Mouse (Mus musculus) embryonic facial prominence, embryonic 12.5 days (tissue): ENCODE measurements around the gene Gmds. TPM values are rescaled to one million over a fixed set of nuclear protein-coding genes. Genes with fewer than 3 reads are reported as not detected.

Experiments
- ATAC-seq: fragments of 200-750 bp; cut with Nextera tagmentation; 2 replicates; pipeline ENCODE4 v1.8.0; 2017; ENCODE audit not compliant: insufficient number of reproducible peaks, insufficient read depth, low FRiP score, low TSS enrichment
- H3K27ac ChIP-seq: fragments of 300-500 bp; sonication (generic); 2 replicates; pipeline ENCODE4 v1.5.1; 2016; ENCODE audit warnings: mild to moderate bottlenecking
- H3K27me3 ChIP-seq: fragments of 300-500 bp; sonication (generic); 2 replicates; pipeline ENCODE4 v1.6.1; 2016; ENCODE audit warnings: mild to moderate bottlenecking, moderate library complexity
- H3K36me3 ChIP-seq: fragments of 300-500 bp; sonication (generic); 2 replicates; pipeline ENCODE4 v1.6.1; 2016; ENCODE audit warnings: mild to moderate bottlenecking
- H3K4me1 ChIP-seq: fragments of 300-500 bp; sonication (generic); 2 replicates; pipeline ENCODE4 v1.6.1; 2016
- H3K4me2 ChIP-seq: fragments of 300-500 bp; sonication (generic); replicated peaks from 2 replicates; pipeline ENCODE4 v1.6.1; 2016; ENCODE audit warnings: mild to moderate bottlenecking, moderate library complexity
- H3K4me3 ChIP-seq: fragments of 300-500 bp; sonication (generic); 2 replicates; pipeline ENCODE4 v1.5.1; 2016; ENCODE audit warnings: mild to moderate bottlenecking
- H3K9ac ChIP-seq: fragments of 300-500 bp; sonication (generic); 2 replicates; pipeline ENCODE4 v1.6.1; 2016; ENCODE audit warnings: mild to moderate bottlenecking, moderate library complexity
- H3K9me3 ChIP-seq: fragments of 300-500 bp; sonication (generic); 2 replicates; pipeline ENCODE4 v1.6.1; 2016; ENCODE audit warnings: mild to moderate bottlenecking, moderate library complexity
- WGBS: fragments of 180-500 bp; shearing (Covaris S2); methylation state at CpG from one replicate; pipeline ENCODE4 v1.1.7; 2016; 5-methylcytosine and 5-hydroxymethylcytosine counted together
- polyA plus RNA-seq: library from polyadenylated mRNA; unstranded; fragments of >200 nt; fragmentation: Nextera tagmentation; extraction: Ambion mirVana; gene quantifications from 2 replicates; pipeline ENCODE4 v1.2.1, GENCODE M21; 2016

Gene Gmds
- polyA plus RNA-seq, 1 experiment from 2014 or later, result 47.4 TPM

DNA sequence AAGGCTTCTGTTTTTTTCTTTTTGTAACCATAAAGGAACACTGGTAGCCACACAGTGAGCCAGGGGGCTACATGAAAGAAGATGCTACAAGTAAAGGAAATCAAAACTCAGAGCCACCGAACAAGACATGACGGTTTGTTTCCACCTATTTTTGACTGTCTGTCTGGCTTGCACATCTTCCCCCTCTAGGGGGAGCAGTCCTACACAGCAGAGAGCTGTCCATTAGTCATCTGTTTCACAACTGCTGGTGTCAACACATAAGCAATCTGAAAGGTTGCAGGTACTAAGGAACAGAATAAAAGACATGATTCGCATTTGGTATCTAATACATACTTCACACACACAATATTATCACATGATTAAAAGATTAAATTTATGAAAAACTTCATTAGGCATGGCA is 25.9 kb downstream of the Gmds start:
- Histone ChIP-seq H3K4me3 (no peak overlapping the region), H3K4me2 (no peak overlapping the region), H3K4me1 (peaks cover 3% of the 10 kb centered on the region; the same call in 1 of the 2 replicates), H3K27ac (no peak overlapping the region), H3K9ac (no peak overlapping the region), H3K9me3 (no peaks in the 10 kb centered on the region), H3K36me3 (no peaks in the 10 kb centered on the region), H3K27me3 (no peaks in the 10 kb centered on the region)
- ATAC-seq, result no peak
- 73% methylated on average over 3 of the region's 3 CpGs for WGBS

DNA sequence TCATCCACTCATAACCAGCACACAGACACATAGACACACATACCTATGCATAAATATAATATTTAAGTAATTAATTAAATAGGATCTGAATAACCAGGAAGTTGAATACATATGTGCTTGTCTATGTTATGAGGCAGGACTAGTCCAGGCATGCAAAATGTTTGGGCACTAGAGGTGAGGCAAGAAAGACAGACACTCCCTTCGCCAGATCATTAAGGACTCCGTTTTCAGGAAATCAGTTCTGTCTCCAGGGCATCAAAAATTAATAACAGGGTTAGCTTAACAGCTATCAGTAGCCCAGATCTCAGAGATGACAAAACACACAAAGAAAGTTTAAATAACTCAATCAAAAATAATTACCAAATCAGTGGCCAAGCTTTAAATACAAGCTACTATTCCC is 27.1 kb downstream of the Gmds start:
- H3K4me3 ChIP-seq, result no peak overlapping the region
- H3K36me3 ChIP-seq, result no peaks in the 10 kb centered on the region
- no peaks in the 10 kb centered on the region for H3K27me3 ChIP-seq
- peaks cover 3% of the 10 kb centered on the region; the same call in 1 of the 2 replicates for H3K4me1 ChIP-seq
- ATAC-seq, result no peak
- H3K27ac ChIP-seq, result no peak overlapping the region
- H3K4me2 ChIP-seq, result no peak overlapping the region
- no peaks in the 10 kb centered on the region for H3K9me3 ChIP-seq
- H3K9ac ChIP-seq, result no peak overlapping the region
- WGBS, result 79% methylated on average over 2 of the region's 2 CpGs

DNA sequence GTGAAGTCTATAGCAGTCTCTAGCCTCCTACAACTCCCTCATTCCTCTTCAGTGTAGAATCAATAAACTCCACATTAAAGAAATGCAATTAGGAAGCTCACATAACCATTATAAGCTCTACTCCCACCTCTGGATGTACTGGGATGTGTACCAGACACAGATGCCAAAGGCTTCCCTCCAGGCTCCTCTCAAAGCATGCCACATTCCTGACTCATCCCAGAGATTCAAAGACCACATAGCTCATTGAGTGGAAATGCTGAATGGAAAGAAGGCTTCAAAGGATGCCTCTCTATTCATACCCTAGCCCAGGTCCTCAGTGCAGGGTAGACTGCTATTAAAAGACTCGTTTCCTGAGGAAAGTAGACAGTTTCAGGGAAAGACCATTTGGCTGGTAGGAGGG is 40.1 kb downstream of the Gmds start:
- Histone ChIP-seq H3K4me3 (no peak overlapping the region), H3K9ac (no peak overlapping the region), H3K36me3 (no peaks in the 10 kb centered on the region), H3K27me3 (no peaks in the 10 kb centered on the region), H3K27ac (no peak overlapping the region), H3K4me1 (0 out of 2 replicates have a peak, but pooled peaks cover 4% of the 10 kb centered on the region), H3K4me2 (no peak overlapping the region), H3K9me3 (no peaks in the 10 kb centered on the region)
- WGBS, result 24% methylated on average over 1 of the region's 1 CpGs
- no peak for ATAC-seq

DNA sequence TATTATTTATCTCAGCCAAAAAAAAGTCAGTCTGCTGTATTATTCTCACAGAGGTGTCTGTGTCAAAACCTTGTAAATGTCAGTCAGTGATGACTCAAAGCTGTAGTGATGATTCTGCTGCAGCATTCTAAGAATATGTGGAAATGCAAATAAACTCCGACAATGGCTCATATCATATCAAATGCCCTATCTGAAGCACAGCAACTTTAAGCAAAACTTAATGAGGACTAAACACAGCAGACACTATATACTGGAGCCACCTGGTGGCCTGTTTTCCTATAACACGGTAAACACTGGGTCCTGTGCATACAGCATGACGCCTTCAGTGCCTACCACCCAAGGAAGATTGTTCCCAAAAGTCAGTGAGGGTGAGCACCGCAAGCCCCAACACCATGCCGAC is 41.1 kb downstream of the Gmds start:
- no peak overlapping the region for H3K9ac ChIP-seq
- no peak overlapping the region for H3K4me2 ChIP-seq
- no peak for ATAC-seq
- no peaks in the 10 kb centered on the region for H3K36me3 ChIP-seq
- no peak overlapping the region for H3K4me3 ChIP-seq
- no peaks in the 10 kb centered on the region for H3K27me3 ChIP-seq
- H3K9me3 ChIP-seq, result no peaks in the 10 kb centered on the region
- 0 out of 2 replicates have a peak, but pooled peaks cover 4% of the 10 kb centered on the region for H3K4me1 ChIP-seq
- WGBS, result 46% methylated on average over 5 of the region's 5 CpGs
- H3K27ac ChIP-seq, result no peak overlapping the region

DNA sequence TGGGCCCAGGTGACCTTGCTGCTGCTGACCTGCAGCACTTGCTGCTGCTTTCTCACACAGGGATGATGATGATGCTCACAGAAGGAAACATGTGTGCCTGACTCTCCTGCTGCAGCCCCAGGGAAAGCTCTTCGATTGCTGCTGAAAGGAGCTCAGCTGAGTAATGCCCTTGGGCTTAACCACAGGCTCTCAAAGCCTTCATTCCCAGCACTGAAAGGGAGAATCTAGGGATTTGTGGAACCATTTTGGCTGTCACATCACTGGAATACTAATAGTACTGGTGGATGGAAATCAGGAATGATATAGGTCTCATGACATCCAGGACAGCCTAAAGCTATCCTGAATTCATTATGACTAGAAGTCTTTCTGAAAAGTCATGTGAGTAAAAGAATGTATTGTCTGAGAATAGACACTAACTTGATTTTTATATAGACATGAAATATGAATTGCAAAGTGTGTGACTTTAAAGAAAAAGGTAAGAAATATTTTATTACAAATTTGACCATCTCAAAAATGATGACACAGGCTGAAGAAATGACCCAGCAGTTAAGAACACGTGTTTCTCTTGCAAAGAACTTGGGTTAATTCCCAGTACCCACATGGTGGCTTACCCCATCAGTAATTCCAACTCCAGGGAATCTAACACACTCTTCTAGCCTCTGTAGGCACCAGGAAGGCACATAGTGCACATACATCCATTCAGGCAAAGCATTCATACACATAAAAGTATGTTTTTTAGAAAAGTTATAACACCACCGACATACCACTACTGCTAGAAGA is 43.9 kb downstream of the Gmds start:
- 54% methylated on average over 3 of the region's 3 CpGs for WGBS
- no peak overlapping the region for H3K4me3 ChIP-seq
- H3K36me3 ChIP-seq, result no peaks in the 10 kb centered on the region
- no peak overlapping the region for H3K4me2 ChIP-seq
- no peaks in the 10 kb centered on the region for H3K9me3 ChIP-seq
- ATAC-seq, result no peak
- H3K27ac ChIP-seq, result no peak overlapping the region
- H3K27me3 ChIP-seq, result no peaks in the 10 kb centered on the region
- H3K9ac ChIP-seq, result no peak overlapping the region
- 0 out of 2 replicates have a peak, but pooled peaks cover 4% of the 10 kb centered on the region for H3K4me1 ChIP-seq

DNA sequence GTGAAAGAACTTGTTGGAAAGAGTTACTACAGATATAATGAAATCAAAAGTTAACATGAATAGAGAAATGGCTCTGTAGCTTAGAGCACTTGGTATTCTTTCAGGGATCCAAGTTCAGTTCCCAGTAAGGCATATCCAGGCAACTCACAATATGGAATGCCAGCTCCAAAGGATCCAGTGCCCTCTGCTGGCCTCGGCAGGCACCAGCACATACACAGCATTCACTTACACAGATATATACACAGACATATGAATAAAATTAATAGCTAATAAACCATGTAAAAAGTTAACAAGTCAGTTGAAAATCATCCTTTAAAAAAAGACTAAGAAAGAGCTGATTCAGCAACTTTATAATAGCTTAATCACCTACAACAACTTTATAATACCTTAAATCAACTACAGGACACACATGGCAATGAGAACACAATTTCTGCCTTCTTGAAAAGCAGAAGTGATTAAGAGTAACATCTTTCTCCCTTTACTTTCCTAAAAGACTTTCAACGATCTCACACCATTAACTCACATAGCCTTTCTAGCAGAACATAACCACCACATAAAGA is 65.5 kb downstream of the Gmds start:
- no peaks in the 10 kb centered on the region for H3K36me3 ChIP-seq
- H3K4me2 ChIP-seq, result no peak overlapping the region
- ATAC-seq, result no peak
- H3K9ac ChIP-seq, result no peak overlapping the region
- H3K27ac ChIP-seq, result no peak overlapping the region
- 0 out of 2 replicates have a peak, but pooled peaks cover 3% of the 10 kb centered on the region for H3K4me1 ChIP-seq
- no peaks in the 10 kb centered on the region for H3K9me3 ChIP-seq
- no peak overlapping the region for H3K4me3 ChIP-seq
- no peaks in the 10 kb centered on the region for H3K27me3 ChIP-seq
- WGBS, result 95% methylated on average over 2 of the region's 2 CpGs

DNA sequence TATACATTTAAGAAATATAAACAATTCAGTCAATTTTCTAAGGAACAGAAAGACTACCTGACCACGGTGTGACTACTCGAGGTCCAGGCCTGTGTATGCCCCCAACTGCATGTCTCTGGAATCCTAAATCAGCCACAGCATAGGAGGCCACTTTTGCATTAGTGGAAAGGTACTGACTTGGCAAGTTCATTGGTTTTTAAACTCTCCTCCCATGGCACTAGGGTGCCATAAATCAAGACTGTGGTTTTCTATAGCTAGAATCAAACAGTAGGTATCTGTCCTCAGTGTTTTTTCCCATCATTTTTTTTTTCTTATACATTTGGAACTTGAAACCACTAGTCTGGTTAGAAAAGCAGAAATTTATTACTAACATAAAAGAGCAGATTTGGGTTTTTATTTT is 68.8 kb downstream of the Gmds start:
- H3K36me3 ChIP-seq, result no peaks in the 10 kb centered on the region
- H3K4me2 ChIP-seq, result no peak overlapping the region
- 67% methylated on average over 2 of the region's 2 CpGs for WGBS
- no peak overlapping the region for H3K4me3 ChIP-seq
- H3K27ac ChIP-seq, result no peak overlapping the region
- peaks cover 3% of the 10 kb centered on the region; the same call in 1 of the 2 replicates for H3K4me1 ChIP-seq
- no peaks in the 10 kb centered on the region for H3K9me3 ChIP-seq
- H3K9ac ChIP-seq, result no peak overlapping the region
- no peak for ATAC-seq
- no peaks in the 10 kb centered on the region for H3K27me3 ChIP-seq

DNA sequence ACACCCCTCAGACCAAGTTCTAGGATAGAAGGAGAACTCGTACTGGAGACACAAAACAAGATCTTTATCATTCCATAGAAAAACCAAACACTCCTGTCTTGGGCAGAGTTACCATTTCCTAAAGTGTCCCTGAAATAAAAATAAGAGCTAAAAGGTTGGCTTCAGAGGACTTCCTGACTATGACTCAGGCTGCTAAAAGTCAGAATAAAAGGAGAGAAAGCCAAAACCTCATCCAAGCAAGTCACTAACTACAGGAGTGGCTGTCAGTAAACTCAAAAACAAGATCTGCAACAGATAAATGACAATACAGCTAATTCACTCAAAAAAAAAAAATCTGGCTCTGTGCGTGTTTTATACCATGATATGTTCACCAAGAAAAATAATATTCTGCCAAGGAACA is 69.3 kb downstream of the Gmds start:
- no peak overlapping the region for H3K9ac ChIP-seq
- 73% methylated on average over 2 of the region's 2 CpGs for WGBS
- H3K9me3 ChIP-seq, result no peaks in the 10 kb centered on the region
- no peak for ATAC-seq
- H3K27me3 ChIP-seq, result no peaks in the 10 kb centered on the region
- no peak overlapping the region for H3K27ac ChIP-seq
- no peak overlapping the region for H3K4me2 ChIP-seq
- H3K4me1 ChIP-seq, result peaks cover 3% of the 10 kb centered on the region; the same call in 1 of the 2 replicates
- no peak overlapping the region for H3K4me3 ChIP-seq
- no peaks in the 10 kb centered on the region for H3K36me3 ChIP-seq

DNA sequence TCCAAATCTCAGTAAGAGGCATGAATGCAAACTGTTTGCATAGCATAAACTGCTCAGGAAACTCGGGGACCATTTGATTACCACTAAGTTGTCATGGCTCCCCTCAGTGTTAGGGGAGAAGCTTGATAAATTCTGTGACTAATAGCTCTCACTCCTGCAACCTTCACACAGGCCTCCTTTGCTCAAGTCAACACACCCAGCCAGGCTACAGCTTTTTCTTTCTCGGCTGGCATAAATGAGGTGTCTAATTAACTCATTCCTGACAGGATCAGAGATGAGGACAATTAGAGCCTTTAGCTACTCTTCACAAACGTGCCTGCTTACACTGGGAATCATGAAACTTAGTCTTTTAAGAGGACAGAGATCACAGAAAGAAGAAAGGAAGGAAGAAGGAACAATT is 70.3 kb downstream of the Gmds start:
- ATAC-seq, result no peak
- 22% methylated on average over 3 of the region's 3 CpGs for WGBS

DNA sequence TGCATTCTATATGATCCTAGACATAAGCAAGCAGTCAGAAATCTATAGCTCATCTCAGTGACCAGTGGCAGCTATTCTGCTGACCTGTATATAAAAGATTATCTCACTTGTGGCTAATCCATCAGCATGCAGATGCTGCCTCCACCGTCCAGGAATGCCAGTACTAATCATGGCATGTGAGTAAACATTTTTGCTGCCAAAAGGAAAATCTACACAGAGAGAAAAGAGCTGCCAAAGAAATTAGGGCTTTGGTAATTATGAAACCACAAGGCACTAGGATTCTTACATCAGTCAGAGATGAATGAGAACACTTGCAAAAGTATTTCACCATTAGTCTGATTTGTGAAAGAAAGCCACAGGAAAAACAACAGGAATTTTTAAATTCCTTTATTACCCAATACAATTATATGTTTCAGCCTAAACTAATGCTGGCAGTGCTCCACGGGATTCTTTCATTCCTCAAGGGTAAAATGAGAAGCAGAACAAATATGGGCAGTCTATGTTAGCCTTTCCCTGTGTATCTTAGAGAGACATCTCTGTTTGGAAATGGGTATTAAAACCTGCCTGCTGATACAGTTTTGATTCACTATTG is 71.3 kb downstream of the Gmds start:
- H3K36me3 ChIP-seq, result no peaks in the 10 kb centered on the region
- WGBS, result 15% methylated on average over 2 of the region's 2 CpGs
- no peaks in the 10 kb centered on the region for H3K9me3 ChIP-seq
- H3K27me3 ChIP-seq, result no peaks in the 10 kb centered on the region
- no peak overlapping the region for H3K4me2 ChIP-seq
- H3K9ac ChIP-seq, result no peak overlapping the region
- peaks cover 3% of the 10 kb centered on the region; the same call in 1 of the 2 replicates for H3K4me1 ChIP-seq
- no peak for ATAC-seq
- H3K27ac ChIP-seq, result peak overlapping the region; percentile 47
- no peak overlapping the region for H3K4me3 ChIP-seq

More for the DNA sequence above, 70.3 kb downstream of the Gmds start:
- H3K4me3 ChIP-seq, result no peak overlapping the region
- no peak overlapping the region for H3K4me2 ChIP-seq
- H3K27me3 ChIP-seq, result no peaks in the 10 kb centered on the region
- peaks cover 3% of the 10 kb centered on the region; the same call in 1 of the 2 replicates for H3K4me1 ChIP-seq
- H3K27ac ChIP-seq, result no peak overlapping the region
- H3K9ac ChIP-seq, result no peak overlapping the region
- no peaks in the 10 kb centered on the region for H3K9me3 ChIP-seq
- H3K36me3 ChIP-seq, result no peaks in the 10 kb centered on the region

DNA sequence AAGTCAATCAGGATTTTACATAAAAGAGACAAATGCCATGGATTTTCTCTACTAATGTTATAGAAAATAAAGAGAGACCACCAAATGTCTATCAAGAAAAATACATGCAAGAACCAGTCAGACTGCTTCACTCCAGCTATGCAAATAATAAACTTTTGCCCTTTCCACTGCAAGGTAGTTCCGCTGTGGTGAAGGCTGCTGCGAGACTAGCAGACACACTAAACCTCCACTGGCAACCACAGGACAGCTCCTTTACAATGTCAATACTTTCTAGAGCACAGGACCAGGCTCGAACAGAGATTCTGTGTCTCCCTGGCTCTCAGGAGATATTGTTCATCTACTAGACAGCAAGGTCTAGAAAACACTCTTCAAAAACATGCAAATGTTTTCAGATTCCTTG is 71.8 kb downstream of the Gmds start:
- Histone ChIP-seq H3K9ac (no peak overlapping the region), H3K4me3 (no peak overlapping the region), H3K4me1 (peaks cover 3% of the 10 kb centered on the region; the same call in 1 of the 2 replicates), H3K4me2 (no peak overlapping the region), H3K27ac (no peak overlapping the region), H3K36me3 (no peaks in the 10 kb centered on the region), H3K27me3 (no peaks in the 10 kb centered on the region), H3K9me3 (no peaks in the 10 kb centered on the region)
- WGBS, result 45% methylated on average over 3 of the region's 3 CpGs
- ATAC-seq, result no peak

DNA sequence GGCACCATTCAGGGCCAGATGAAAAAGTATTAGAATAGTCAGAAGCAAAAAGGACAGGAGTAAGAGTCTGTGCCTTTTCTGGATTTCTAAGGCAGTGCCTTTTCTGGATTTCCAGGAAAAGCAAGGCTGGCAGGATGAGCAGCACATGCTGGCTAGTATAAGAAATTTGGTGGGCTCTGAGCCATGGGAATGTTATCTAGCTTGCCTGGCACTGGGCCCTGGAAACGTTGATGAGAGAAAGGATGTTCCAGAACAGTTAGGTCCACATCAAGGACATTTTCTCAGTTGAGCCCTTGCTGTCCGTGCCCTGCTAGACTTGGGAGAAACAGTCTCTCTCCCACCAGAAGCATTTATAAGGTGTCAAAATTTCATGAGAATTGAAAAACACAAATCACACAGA is 82.4 kb downstream of the Gmds start:
- H3K4me1 ChIP-seq, result no peaks in the 10 kb centered on the region
- H3K4me3 ChIP-seq, result no peak overlapping the region
- 72% methylated on average over 2 of the region's 2 CpGs for WGBS
- no peak overlapping the region for H3K4me2 ChIP-seq
- ATAC-seq, result no peak
- H3K27ac ChIP-seq, result no peak overlapping the region
- H3K36me3 ChIP-seq, result no peaks in the 10 kb centered on the region
- no peaks in the 10 kb centered on the region for H3K27me3 ChIP-seq
- no peak overlapping the region for H3K9ac ChIP-seq
- no peaks in the 10 kb centered on the region for H3K9me3 ChIP-seq
